Mouse (Mus musculus) left cerebral cortex, postnatal 4 days (tissue): ENCODE results near the gene Sspn. TPM values are rescaled to one million over a fixed set of nuclear protein-coding genes. Genes with fewer than 3 reads are reported as not detected.

Experiments
- DNase-seq: peaks from one replicate; pipeline ENCODE4 v3.0.0-alpha.2; 2022
- intact Hi-C: fragments of 180-260 bp; cut with DNase I; formaldehyde crosslinking; loops from one replicate; pipeline ENCODE4 v1.15.1; 2025
- total RNA-seq, 2 experiments: library from RNA; stranded (reverse); gene quantifications; 2 replicates each; pipeline ENCODE4 v1.2.3; 2021

Sspn gene
- total RNA-seq, 2 experiments from 2014 or later, result 3.3 to 4.0 TPM

- intact Hi-C loops, result no loop called here
- DNase-seq, result no peak
Observed at GRCm38 (mm10) chr6:145972107-145972506, 40.7 kb downstream of the Sspn start.

- intact Hi-C loops, result no loop called here
- DNase-seq, result no peak
Observed at GRCm38 (mm10) chr6:145972836-145973235, 41.4 kb downstream of the Sspn start.

GRCm38 (mm10) chr6:145973356-145973755 lies 41.9 kb downstream of the Sspn start:
- intact Hi-C loops, result no loop called here

GRCm38 (mm10) chr6:145974766-145975165 lies 43.3 kb downstream of the Sspn start:
- intact Hi-C loops, result no loop called here
- no peak for DNase-seq

More at GRCm38 (mm10) chr6:145973356-145973755, 41.9 kb downstream of the Sspn start:
- DNase-seq, result no peak

GRCm38 (mm10) chr6:145977344-145977743 lies 45.9 kb downstream of the Sspn start:
- intact Hi-C loops, result no loop called here
- no peak for DNase-seq

GRCm38 (mm10) chr6:145977771-145978450 lies 46.5 kb downstream of the Sspn start:
- intact Hi-C loops, result no loop called here
- no peak for DNase-seq

GRCm38 (mm10) chr6:145981074-145981473 lies 49.6 kb downstream of the Sspn start:
- intact Hi-C loops, result no loop called here
- DNase-seq, result no peak

GRCm38 (mm10) chr6:145982335-145982734 lies 50.9 kb downstream of the Sspn start:
- no peak for DNase-seq
- intact Hi-C loops, result no loop called here

- intact Hi-C loops, result no loop called here
- DNase-seq, result no peak
Observed at GRCm38 (mm10) chr6:145990578-145990977, 59.1 kb downstream of the Sspn start.

- intact Hi-C loops, result no loop called here
- no peak for DNase-seq
Observed at GRCm38 (mm10) chr6:145992526-145992925, 61.1 kb downstream of the Sspn start.

- intact Hi-C loops, result no loop called here
- DNase-seq, result no peak
Observed at GRCm38 (mm10) chr6:145992985-145993384, 61.5 kb downstream of the Sspn start.

GRCm38 (mm10) chr6:145998314-145999007 lies 67.0 kb downstream of the Sspn start:
- intact Hi-C loops, result no loop called here
- DNase-seq, result peak; percentile 23

- intact Hi-C loops, result no loop called here
- DNase-seq, result no peak
Observed at GRCm38 (mm10) chr6:146000767-146001166, 69.3 kb downstream of the Sspn start.

GRCm38 (mm10) chr6:146001396-146002191 lies 70.2 kb downstream of the Sspn start:
- DNase-seq, result no peak
- intact Hi-C loops, result no loop called here

- intact Hi-C loops, result no loop called here
- no peak for DNase-seq
Observed at GRCm38 (mm10) chr6:146004174-146004601, 72.7 kb downstream of the Sspn start.

GRCm38 (mm10) chr6:146005129-146005886 lies 73.9 kb downstream of the Sspn start:
- no peak for DNase-seq
- intact Hi-C loops, result no loop called here

- intact Hi-C loops, result no loop called here
- no peak for DNase-seq
Observed at GRCm38 (mm10) chr6:146005935-146006564, 74.6 kb downstream of the Sspn start.

- intact Hi-C loops, result no loop called here
- no peak for DNase-seq
Observed at GRCm38 (mm10) chr6:146006753-146007152, 75.3 kb downstream of the Sspn start.

- intact Hi-C loops, result no loop called here
- DNase-seq, result peak; percentile 75
Observed at GRCm38 (mm10) chr6:146008450-146008981, 77.1 kb downstream of the Sspn start.
